Mouse (Mus musculus) 416B (cell line): ENCODE measurements around the gene H2afv.

Experiments
- DNase-seq: peaks from one replicate; pipeline ENCODE4 v3.0.0; 2011; ENCODE audit warnings: low read depth

H2afv gene

GRCm38 (mm10) chr11:6444077-6444853 is at the start of gene H2afv:
Gene H2afv (minus strand): TSS chr11:6444443.
- DNase-seq: peak; percentile 100

- DNase-seq: peak; percentile 88
Measured at GRCm38 (mm10) chr11:6489691-6490503, 45.7 kb upstream of the H2afv start.

- DNase-seq: peak; percentile 66
Measured at GRCm38 (mm10) chr11:6489257-6489656, 45.0 kb upstream of the H2afv start.

- DNase-seq: no peak
Measured at GRCm38 (mm10) chr11:6488041-6488684, 43.9 kb upstream of the H2afv start.

GRCm38 (mm10) chr11:6487496-6487895 is 43.3 kb upstream of the H2afv start:
- no peak for DNase-seq

GRCm38 (mm10) chr11:6486916-6487315 is 42.7 kb upstream of the H2afv start:
- no peak for DNase-seq

GRCm38 (mm10) chr11:6484244-6484959 is 40.2 kb upstream of the H2afv start:
- no peak for DNase-seq

GRCm38 (mm10) chr11:6483103-6483502 is 38.9 kb upstream of the H2afv start:
- no peak for DNase-seq

- DNase-seq: no peak
Measured at GRCm38 (mm10) chr11:6481669-6482185, 37.5 kb upstream of the H2afv start.

GRCm38 (mm10) chr11:6480681-6481405 is 36.6 kb upstream of the H2afv start:
- DNase-seq: no peak

GRCm38 (mm10) chr11:6480191-6480590 is 35.9 kb upstream of the H2afv start:
- no peak for DNase-seq

- no peak for DNase-seq
Measured at GRCm38 (mm10) chr11:6479231-6479630, 35.0 kb upstream of the H2afv start.

- DNase-seq: no peak
Measured at GRCm38 (mm10) chr11:6477350-6477749, 33.1 kb upstream of the H2afv start.

- DNase-seq: no peak
Measured at GRCm38 (mm10) chr11:6476876-6477275, 32.6 kb upstream of the H2afv start.

- peak; percentile 86 for DNase-seq
Measured at GRCm38 (mm10) chr11:6475867-6476484, 31.7 kb upstream of the H2afv start, which contains the start of gene Purb. Gene Purb (minus strand): TSS chr11:6475917.

- peak; percentile 59 for DNase-seq
Measured at GRCm38 (mm10) chr11:6474874-6475731, 30.9 kb upstream of the H2afv start.

- DNase-seq: no peak
Measured at GRCm38 (mm10) chr11:6474381-6474780, 30.1 kb upstream of the H2afv start.

- peak; percentile 70 for DNase-seq
Measured at GRCm38 (mm10) chr11:6472076-6472475, 27.8 kb upstream of the H2afv start.

- no peak for DNase-seq
Measured at GRCm38 (mm10) chr11:6471493-6471892, 27.2 kb upstream of the H2afv start.

GRCm38 (mm10) chr11:6471054-6471453 is 26.8 kb upstream of the H2afv start:
- DNase-seq: no peak
